Mouse (Mus musculus) retina, adult 2 months (tissue): ENCODE data around the gene Sars.

Source experiments
- DNase-seq: peaks from one replicate; pipeline ENCODE4 v3.0.0-alpha.2; 2012; ENCODE audit warnings: low read depth, low spot score

Sars gene

GRCm38 (mm10) chr3:108444698-108445365, at the start of gene Sars:
Sars (minus strand) TSS chr3:108445209.
- DNase-seq: peak; percentile 76

- DNase-seq: no peak
These were observed 45.0 kb upstream of the Sars start for GRCm38 (mm10) chr3:108489968-108490367.

DNA sequence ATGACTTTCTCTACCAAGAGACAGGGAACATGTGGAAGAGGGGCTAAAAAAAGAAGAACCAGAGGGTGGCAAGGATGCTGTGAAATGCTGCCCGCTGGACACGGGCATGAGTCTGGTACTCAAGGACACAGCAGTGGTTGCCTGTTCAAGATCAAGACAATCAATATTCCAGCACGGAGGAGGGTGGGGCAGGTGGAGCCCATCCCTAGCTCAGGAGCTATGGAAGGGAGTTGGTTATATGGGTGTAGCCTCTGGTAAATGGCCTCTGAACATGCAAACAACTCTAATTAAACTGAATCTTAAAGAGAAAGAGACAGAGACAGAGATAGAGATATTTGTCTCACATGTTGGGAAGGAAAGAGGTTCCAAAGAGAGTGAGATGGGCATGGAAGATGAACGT, 39.7 kb upstream of the Sars start:
- no peak for DNase-seq

- no peak for DNase-seq
These were observed 33.8 kb upstream of the Sars start for GRCm38 (mm10) chr3:108478800-108479199.

- no peak for DNase-seq
These were observed 32.0 kb upstream of the Sars start for GRCm38 (mm10) chr3:108476761-108477619.

GRCm38 (mm10) chr3:108475496-108475895, 30.5 kb upstream of the Sars start:
- DNase-seq: no peak

- DNase-seq: no peak
These were observed 30.0 kb upstream of the Sars start for GRCm38 (mm10) chr3:108474969-108475368.

- DNase-seq: no peak
These were observed 22.8 kb upstream of the Sars start for GRCm38 (mm10) chr3:108467760-108468159.

DNA sequence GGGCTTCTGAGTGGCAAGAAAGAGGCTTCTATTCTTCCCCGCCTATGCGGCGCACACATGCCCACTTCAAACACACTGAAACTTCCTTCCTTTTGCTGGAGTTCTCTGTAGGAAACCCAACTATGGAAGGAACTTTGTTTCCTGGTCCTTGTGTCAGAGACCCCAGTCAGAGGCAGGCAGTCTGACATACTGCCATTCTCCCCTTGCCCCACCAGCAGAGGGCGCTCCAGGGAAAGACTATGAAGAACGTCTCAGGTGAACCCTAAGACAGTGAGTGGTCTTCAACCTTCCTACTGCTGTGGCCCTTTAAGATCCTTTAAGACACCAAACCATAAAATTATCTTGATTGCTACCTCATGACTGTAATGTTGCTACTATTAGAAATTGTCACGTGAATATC, 21.4 kb upstream of the Sars start:
- no peak for DNase-seq

DNA sequence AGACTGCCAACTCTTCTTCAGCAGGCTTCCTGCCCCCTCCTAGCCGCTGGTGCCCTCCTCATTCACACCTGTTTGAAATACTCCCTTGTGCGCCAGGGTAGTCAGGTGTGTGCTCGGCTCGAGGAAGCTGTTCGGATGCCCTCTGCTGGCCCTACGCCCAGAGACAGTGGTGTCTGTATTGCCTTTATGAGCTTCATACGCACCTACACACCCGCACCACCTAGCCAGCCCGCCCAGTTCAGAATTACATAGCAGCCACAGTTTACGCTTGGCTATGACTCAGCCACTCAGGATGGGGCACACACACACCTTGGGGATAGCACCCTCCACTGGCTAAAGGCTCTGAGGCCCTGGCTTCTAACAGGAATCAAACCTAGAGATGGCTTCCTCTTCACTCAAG, 13.9 kb upstream of the Sars start:
- peak; percentile 6 for DNase-seq

GRCm38 (mm10) chr3:108458380-108458779, 13.4 kb upstream of the Sars start:
- no peak for DNase-seq

GRCm38 (mm10) chr3:108454172-108454571, 9.2 kb upstream of the Sars start:
- no peak for DNase-seq

DNA sequence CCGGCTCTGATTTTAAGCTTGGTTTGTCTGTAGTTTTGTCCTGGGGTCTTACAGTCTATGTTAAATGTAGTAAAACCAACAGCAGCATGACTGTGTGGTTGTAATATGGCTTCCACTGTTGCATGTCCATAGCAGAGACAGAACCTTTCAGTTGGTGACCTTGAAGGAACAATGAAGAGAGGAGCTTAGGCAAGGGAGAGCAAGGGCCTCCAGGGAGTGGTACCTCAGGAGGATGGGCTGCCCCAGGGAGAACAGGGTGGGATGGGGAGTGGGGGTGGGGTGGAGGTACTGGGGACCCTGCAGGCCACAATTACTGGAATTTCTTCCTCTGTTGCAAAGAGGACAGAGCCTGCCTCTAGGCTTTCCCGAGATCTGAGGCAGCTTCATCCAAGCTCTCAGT, 7.0 kb upstream of the Sars start:
- no peak for DNase-seq

- DNase-seq: no peak
These were observed 327 bp upstream of the Sars start for GRCm38 (mm10) chr3:108445366-108445705.

- DNase-seq: no peak
These were observed 980 bp downstream of the Sars start for GRCm38 (mm10) chr3:108444029-108444428.

GRCm38 (mm10) chr3:108436380-108436714, 8.7 kb downstream of the Sars start:
- no peak for DNase-seq

DNA sequence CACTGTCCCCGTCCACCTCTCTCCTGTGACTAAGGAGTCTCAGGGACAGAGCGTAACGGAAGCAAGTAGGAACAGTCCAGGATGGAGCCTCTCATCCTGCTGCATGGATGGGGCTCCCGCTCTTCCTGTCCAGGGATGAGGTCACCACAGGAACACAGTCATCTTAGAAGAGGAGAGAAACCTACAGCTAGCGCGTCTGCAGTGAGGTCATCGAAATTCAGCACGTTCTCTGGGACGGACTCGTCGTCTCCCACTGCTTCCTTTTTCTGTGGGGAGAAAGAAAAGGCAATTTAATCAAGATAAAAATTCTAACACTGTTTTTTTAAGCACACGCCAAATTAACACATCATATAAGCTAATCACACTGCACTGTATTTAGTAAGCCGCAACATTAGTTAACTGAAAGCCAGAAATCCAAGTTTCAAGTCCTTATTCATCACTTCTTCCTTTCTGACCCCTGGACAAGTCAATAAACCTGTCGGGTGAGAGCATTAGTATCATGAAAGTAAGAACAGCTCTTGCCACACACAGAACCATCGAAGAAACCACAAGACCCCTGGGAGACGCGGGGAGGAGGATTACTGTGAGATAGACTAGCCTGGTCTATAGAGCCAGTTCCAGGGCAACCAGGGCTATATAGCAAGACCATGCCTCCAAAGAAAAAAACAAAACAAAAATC, 9.2 kb downstream of the Sars start:
- no peak for DNase-seq

GRCm38 (mm10) chr3:108433881-108434495, 11.0 kb downstream of the Sars start:
- no peak for DNase-seq

GRCm38 (mm10) chr3:108433188-108433880, 11.7 kb downstream of the Sars start:
- DNase-seq: no peak

GRCm38 (mm10) chr3:108432542-108433187, 12.3 kb downstream of the Sars start:
- no peak for DNase-seq

DNA sequence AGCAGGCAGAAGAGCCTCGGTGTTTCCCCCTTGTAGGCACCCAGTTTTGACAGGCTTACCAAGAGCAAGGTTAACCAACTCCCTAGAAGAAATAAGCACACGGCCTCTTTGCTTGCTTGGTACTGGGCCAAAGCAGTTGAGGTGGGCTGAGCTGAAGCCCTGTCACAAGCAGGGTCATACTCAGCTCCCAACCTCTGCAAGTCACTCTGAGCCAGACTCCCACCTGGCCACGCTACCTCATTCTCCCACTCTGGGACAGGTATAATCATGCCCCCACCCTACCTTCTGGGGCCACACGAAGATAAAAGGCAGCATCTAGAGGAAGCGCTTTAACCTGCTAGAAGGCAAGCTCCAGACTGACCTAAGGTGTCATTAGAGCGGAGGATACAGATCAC, 19.4 kb downstream of the Sars start:
- no peak for DNase-seq
